Mouse (Mus musculus): ENCODE measurements around the gene Ubxn11.

The Ubxn11 gene

GRCm38 (mm10) chr4:134090521-134091224 is 11.7 kb upstream of the Ubxn11 start:
- DNase-seq (ENCODE audit: low spot score), result no peak

DNA sequence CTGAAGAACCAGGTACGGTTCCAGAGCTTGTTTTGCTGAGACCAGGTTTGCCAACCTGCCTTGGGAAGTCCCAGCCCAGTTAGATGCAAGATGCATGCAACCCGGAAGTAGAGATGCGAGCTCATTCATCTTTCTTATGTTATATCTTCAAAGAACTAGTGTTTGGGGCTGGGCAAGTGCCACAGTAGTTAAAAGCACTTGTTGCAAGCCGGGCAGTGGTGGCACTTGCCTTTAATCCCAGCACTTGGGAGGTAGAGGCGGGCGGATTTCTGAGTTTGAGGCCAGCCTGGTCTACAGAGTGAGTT is 11.2 kb upstream of the Ubxn11 start:
- DNase-seq (ENCODE audit: low spot score), result no peak

DNA sequence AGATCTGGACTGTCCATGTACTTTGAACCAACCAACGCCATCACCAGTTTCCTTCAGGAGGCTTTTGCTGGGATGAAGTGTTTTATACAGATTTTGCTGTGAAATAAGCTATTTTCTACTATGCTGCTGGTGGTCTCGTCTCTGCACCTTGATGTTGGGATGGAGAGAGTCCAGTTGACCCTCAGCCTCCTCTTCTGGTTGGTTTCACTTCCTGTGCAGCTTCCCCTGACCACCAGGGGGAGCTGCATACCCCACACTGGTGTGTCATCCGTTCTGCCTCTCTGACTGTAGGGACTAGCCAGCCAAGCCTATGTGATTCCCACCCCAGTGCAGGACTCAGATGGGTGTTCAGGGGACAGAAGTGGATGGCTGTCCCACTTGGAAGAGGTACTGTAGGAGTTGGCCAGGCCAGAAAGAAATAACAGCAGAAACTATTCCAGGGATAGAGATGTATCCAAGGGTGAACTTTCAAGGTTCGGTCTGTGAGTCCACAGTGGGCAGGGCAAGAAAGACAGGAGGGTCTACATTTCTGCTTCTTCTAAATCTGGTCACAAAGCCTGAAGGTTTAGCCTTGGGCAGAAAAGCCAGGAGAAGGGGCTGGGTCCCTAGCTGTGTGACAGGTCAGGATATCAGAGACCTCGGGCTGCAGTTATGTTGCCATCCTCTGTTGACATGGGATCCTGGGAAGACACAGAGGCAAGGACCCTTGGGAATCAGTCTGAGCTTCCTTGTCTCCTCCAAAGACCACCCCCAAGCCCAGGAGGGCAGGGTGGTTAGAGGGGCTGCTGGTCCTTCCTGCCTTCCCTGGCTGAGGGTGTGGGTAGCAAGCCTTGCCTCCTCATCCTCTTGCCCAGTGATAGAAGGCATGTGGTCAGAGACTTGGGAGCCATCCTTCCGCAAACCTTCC is 9.7 kb upstream of the Ubxn11 start:
- DNase-seq (ENCODE audit: low spot score), result peak; percentile 67

DNA sequence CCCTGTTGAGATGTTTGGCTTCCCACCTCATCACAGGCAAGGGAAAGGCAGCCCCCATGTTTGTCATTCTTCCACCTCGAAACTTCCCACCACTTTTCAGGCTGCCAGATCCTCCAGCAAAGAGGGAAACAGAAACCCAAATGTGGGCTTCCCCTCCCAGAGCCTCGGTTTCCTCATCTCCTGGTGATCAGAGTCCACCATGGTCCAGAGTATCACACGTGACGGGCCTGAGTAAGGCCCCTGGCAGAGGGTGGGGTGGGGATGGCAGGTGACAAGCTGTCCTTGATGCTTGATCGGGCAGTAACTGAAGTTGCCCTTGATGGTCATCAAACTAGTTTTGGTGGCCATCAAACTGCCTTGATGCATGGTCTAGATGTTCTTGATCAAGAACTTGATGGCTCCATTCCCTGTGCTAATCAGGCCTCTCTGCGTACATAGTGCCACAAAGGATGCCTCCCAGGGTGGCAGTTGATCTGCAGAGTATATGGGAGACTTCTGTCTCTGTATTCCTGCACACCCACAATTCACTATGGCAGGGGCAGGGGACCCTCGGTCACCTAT is 8.3 kb upstream of the Ubxn11 start:
- DNase-seq (ENCODE audit: low spot score), result no peak

- DNase-seq (ENCODE audit: low spot score), result no peak
These were observed 7.3 kb upstream of the Ubxn11 start, which contains the start of gene Cd52 for GRCm38 (mm10) chr4:134094923-134095547. TSS of gene Cd52 (minus strand) at chr4:134095082.

GRCm38 (mm10) chr4:134096120-134096519 is 6.2 kb upstream of the Ubxn11 start:
- no peak for DNase-seq (ENCODE audit: low spot score)

GRCm38 (mm10) chr4:134097015-134097608 is 5.3 kb upstream of the Ubxn11 start:
- DNase-seq (ENCODE audit: low spot score), result no peak

DNA sequence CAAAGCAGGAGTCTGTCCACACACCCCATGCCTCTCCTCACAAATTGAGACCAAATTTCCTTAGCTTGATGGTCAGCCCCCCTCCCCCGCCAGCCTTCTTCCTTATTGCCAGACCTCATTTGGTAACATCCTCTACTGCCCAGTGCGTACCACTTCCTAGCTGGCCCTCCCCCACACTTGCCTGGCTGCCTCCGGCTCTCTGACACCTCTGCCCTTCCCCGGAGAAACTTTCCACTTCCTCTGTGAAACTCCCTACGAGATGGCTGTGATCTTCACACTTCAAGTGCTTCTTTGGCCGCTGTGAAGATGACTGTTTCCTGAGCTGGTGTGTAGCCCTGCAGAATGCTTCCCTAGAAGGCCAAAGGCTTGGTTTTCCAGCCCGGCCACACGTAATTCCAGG is 3.7 kb upstream of the Ubxn11 start:
- DNase-seq (ENCODE audit: low spot score), result no peak

GRCm38 (mm10) chr4:134100245-134100644 is 2.1 kb upstream of the Ubxn11 start:
- no peak for DNase-seq (ENCODE audit: low spot score)

DNA sequence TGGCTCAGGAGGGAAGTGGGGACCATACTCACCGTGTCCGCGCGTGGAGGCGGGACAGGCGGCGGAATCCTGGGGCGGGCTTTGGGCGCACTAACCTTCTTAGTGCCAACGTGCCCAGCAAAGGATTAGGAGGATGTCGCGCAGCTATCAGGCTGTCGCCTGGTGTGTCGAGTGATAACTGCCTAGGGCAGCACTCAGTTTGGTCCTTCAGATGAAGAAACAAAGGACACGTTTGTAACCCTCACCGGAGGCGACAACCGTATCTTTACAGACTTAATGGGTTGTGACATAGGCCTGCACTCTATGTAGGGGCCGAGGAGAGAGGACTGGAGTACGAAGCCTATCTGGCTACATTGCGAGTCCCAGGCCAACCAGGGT is 361 bp downstream of the Ubxn11 start:
- no peak for DNase-seq (ENCODE audit: low spot score)

- no peak for DNase-seq (ENCODE audit: low spot score)
These were observed 3.7 kb downstream of the Ubxn11 start for GRCm38 (mm10) chr4:134106105-134106504.

GRCm38 (mm10) chr4:134107730-134108129 is 5.4 kb downstream of the Ubxn11 start:
- DNase-seq (ENCODE audit: low spot score), result no peak

DNA sequence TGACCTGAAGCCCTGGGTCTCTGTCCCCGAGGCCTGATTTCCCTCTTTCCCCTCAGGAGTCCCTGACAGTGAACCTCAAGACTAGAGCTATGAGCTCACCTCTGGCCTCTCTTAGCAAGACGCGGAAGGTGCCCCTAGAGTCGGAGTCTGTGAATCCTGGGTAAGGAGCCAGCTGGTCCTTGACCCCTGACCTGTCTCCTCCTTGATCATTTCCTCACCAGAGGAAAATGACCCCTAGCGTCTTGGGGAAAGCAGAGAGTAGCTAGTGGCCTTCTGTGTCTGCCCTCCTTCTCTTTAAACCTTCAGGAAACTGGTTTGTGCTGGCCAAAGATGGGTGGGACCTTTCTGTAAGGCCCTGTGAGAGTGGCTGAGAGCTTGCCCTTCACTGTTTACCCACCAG is 5.8 kb downstream of the Ubxn11 start:
- DNase-seq (ENCODE audit: low spot score), result peak; percentile 62

GRCm38 (mm10) chr4:134110653-134111052 is 8.3 kb downstream of the Ubxn11 start:
- DNase-seq (ENCODE audit: low spot score), result no peak

DNA sequence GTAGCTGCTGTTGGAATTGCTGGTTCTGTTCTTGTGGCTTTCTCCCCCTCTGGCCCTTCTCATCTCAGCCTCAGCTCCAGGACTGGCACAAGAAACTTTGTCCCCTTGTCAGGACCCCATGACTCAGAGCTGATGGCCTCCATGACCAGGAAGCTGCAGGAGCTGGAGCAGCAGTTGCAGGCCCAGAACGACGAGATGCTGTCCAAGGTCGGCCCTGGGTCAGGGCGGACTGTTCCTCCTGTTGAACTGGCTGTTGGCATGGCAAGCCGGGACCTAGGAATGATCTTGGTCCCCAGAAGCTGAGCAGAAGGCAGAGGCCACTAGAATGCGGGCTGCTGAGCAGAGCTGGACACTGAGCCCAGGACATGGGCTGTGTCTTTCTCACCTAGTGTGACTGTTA is 10.0 kb downstream of the Ubxn11 start:
- DNase-seq (ENCODE audit: low spot score), result no peak

DNA sequence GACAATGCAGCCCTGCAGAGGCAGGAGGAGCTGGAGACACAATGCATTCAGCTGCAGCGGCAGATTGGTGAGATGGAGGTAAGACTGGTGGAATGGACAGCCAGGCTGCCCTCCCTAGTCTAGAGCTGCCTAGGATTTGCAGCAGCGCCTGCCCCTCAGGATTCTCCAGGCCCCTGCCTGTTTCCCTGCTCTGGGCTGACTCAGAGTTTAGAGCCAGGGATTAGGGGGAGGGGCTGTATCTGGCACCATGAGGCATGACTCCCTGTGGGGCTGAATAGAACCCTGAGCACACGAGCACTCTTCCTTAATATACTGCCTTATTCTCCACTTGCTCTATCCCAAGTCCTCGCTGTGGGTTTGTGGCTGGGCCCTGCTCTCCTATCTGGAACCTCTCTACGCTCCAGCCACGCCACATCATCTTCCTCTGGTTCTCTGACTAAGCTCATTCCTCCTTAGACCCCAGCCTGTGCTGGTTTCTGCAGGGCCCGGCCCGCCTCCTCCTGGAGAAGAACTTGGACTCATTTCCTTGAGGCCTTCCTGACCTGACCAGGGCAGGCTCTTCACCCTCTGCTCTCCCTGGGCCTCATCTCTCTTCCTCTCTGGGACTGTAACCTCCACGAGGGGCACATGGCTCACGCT is 11.1 kb downstream of the Ubxn11 start:
- DNase-seq (ENCODE audit: low spot score), result no peak

DNA sequence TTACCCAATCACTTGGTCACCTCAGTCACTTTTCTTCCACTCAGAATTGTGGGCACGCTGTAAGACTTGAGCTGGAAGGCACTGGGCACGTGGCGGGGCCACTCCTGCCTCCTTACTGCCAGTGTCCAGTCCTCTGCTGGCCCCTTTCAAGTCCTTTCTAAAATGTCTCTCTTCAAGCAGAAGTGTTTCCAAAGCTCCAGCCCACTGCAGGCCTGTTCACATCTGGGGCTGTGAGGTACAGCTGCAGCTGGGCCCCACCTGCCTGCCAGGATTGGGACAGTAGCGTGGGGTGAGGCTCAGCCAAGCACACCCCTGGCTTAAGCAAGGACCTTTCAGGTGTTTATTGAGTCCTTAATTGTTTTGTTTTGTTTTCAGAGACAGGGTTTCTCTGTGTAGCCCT is 11.7 kb downstream of the Ubxn11 start:
- no peak for DNase-seq (ENCODE audit: low spot score)

- DNase-seq (ENCODE audit: low spot score), result no peak
These were observed 13.1 kb downstream of the Ubxn11 start for GRCm38 (mm10) chr4:134115215-134116144.

- no peak for DNase-seq (ENCODE audit: low spot score)
These were observed 14.1 kb downstream of the Ubxn11 start for GRCm38 (mm10) chr4:134116501-134116900.

DNA sequence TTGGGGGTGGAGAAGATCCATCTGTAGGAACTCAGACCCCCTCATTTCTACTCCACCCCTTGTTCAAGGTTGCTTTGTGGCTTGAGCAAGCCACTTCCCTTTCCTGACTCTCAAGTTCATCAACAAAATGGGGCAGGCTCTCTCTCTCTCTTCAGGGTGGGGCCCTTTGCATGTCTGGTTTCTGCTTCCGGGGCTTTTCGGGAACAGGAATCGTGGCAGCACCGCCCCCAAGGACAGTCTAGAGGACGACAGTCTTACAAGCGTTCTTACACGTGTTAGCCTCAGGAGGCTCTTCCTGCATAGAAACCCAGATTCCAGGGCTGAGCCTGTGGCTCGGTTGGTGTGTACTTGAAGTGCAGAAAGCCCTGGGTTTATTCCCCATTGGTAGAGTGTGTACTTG is 14.6 kb downstream of the Ubxn11 start:
- DNase-seq (ENCODE audit: low spot score), result no peak
